Mouse (Mus musculus): Measurements from ENCODE around the gene Magt1. TPM values are rescaled to one million over a fixed set of nuclear protein-coding genes. Genes with fewer than 3 reads are reported as not detected.
"Not testable (repeated sequence)": the region's sequence is repeated elsewhere in the genome, so short reads cannot be mapped to it uniquely, and the experiment has no call there.

The Magt1 gene
- polyA plus RNA-seq (2012; rRNA removed), result 18.6 and 20.4 TPM in 2 replicates

DNA sequence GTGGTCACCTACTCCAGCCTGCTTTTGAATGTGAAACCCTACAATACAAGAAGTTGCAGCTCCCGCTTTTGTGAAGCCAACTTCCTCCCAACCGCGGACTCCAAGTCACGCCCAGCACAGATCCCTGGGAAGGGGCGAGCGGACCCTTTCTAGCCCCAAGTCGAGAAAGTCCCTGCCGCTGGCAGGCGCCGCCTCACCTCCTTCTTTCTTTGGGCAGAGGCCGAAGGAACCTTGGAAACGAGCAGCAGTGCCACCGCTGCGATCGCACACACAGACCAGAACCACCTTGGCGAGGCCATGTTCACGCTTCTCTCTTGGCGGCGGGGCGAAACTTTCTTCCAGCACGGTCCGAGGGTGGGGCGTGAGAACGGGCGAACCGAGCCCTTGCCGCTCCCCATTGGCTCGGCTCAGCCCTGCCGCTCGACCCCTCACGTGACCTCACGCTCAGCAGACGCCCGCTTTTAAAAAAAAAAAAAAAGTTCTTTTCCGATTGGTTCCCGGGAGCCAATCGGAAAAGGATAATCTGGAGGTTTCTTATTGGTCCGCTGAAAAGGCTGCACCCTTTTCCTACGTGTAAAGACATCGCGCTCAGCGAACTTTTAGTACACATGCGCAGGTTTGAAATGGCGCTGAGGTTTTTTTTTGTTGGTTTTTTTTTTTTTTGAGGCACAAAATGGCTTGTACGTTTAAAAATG is at the start of gene Magt1:
Magt1 (minus strand) TSS at position 442 of the 695 bp plus-strand sequence.
- DNase-seq (ENCODE audit: low spot score), result peak; percentile 62

DNA sequence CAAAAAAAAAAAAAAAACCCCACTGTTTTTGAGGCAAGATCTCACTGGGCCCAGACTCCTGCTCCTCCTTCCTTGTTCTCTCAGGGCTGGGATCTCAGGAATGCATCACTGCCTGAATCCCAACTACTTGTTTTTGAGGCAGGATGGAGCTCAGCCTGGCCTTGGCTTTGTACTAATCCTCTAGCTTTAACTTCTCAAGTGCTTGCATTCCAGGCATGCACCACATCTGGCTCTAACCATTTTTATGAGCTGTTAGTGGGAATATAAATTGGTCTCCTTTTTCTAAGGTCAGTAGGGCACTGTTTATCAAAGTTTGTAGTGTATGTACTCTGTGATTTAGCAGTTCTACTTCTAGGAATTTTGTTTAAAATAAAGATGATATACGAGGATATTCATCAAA is 36.5 kb upstream of the Magt1 start:
- DNase-seq (ENCODE audit: low spot score), result no peak

GRCm38 (mm10) chrX:106045928-106046327 is 34.2 kb upstream of the Magt1 start:
- no peak for DNase-seq (ENCODE audit: low spot score)

GRCm38 (mm10) chrX:106045455-106045854 is 33.7 kb upstream of the Magt1 start:
- DNase-seq (ENCODE audit: low spot score), result no peak

DNA sequence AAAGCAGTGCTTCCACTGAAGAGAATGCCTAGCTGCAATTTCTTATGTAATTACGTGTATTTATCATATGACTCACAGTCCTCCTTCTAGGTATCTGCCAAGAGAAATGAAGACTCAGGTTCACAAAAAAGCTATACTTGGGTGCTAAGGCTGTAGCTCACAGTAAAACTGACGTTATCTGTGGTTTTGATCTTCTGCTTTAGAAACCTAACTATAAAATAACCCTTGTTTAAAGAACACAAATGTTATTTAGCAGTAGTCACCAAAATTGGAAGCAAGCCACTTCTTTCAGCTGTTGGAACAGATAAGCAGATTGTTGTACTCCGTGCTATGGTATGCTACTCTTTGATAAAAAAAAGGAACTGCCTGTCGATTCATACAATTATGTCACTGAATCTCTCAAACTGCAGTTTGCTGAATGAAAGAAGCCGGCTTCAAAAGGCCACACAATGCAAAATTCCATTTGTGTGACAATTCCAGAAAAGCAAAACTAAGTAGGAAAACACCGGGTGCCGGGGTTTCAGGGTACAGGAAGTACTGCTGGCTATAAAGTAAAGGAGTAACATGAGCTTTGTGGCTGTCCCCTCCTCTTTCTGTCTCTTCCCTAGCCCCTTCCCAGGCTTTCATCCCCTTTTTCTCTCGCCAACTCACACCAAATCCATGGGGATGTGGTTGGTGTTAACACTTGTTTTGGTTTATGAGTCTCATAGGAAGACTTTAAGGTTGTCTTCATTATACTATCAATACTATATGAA is 32.3 kb upstream of the Magt1 start:
- DNase-seq (ENCODE audit: low spot score), result no peak

GRCm38 (mm10) chrX:106037185-106037752 is 25.6 kb upstream of the Magt1 start:
- no peak for DNase-seq (ENCODE audit: low spot score)

GRCm38 (mm10) chrX:106035727-106036126 is 24.0 kb upstream of the Magt1 start:
- no peak for DNase-seq (ENCODE audit: low spot score)

DNA sequence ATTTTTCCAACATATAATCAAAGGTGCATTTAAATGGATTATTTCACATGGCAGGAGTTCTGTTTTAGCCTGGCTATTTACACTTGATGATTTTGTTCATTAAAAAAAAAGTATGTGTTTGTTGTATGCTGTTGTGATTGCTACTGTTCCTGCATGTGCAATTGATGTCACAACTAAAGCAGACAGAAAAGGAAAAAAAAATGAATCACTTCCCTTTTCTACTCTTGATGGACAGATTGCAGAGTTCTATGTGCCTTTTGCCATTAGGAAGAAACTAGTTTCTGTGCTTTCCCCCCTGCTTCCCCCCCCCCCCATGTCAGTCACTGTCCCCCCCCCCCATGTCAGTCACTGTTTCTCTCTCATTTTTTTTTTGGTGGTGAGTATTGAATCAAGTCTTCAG is 19.4 kb upstream of the Magt1 start:
- DNase-seq (ENCODE audit: low spot score), result no peak

- no peak for DNase-seq (ENCODE audit: low spot score)
Observed at GRCm38 (mm10) chrX:106030176-106030575, 18.5 kb upstream of the Magt1 start.

DNA sequence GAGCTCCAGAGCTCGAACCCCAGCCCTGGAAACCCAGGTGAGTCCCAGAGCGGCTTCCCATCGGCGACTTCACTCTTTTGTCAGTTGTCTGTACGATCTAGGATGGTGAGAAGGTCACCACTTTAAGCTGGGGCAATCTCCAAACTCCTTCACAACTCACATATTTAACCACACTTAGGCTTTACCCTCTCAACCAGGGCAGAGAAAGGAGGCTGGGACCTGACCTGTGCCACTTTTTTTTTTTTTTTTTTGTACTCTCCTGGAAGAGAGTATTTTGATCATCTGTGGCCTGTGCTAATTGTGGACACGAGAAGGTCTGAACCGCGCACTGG is 15.6 kb upstream of the Magt1 start:
- no peak for DNase-seq (ENCODE audit: low spot score)

DNA sequence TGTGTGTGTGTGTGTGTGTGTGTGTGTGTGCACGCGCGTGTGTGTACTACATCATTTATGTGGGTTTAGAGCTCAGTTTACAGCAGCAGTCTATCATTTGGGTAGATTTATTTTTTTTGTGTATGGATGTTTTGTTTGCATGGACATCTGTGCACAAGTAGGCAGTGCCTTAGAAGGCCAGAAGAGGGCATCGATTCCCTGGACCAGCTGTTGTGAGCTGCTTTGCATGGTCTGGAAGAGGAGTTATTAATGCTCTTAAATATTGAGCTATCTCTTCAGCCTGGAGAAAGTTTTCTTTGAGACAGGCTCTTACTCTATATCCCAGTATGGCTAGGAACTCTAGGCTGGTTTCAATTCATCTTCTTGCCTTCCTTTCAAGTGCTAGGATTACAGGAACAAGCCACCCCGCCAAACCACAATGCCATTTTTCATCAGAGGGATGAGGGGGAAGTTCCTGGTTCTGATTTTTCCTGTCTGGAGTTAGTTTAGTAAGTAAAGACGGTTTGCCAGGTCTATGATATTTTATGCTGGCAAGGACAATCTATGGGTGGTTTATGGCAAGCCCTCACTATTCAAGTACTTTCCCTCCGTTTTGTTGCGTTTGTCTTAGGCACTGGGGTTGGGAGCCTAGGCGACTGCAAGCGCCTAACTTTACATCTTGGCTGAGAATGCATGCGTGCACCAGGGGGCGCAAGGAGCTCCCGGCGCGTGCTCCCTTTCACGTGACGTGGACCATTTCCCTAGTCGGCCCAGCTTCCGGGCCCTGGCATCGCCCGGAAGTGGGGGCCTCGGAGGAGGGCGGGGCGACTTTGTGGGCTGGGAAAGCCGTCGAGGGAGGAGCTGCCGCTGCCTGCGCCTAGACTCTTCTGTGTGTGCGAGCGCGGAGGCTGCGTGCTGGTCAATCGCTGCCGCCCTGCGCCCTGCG is 15.0 kb upstream of the Magt1 start, which contains the start of gene Atp7a:
Atp7a (plus strand) TSS at position 859 of the 925 bp plus-strand sequence.
- DNase-seq (ENCODE audit: low spot score), result peak; percentile 65

DNA sequence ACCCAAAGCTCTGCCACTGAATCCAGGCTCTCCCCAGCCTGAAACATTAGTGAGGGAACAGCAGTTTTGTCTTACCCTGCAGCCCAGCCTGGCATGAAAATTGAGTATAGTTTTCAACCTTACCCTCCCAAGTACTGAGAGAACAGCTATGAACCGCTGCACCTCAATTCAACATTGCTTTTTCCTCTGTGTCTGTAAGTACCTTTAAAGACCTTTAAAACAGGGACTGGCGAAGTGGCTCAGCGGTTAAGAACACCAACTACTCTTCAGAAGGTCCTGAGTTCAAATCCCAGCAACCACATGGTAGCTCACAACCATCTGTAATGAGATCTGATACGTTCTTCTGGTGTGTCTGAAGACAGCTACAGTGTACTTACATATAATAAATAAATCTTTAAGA is 5.8 kb upstream of the Magt1 start:
- no peak for DNase-seq (ENCODE audit: low spot score)

DNA sequence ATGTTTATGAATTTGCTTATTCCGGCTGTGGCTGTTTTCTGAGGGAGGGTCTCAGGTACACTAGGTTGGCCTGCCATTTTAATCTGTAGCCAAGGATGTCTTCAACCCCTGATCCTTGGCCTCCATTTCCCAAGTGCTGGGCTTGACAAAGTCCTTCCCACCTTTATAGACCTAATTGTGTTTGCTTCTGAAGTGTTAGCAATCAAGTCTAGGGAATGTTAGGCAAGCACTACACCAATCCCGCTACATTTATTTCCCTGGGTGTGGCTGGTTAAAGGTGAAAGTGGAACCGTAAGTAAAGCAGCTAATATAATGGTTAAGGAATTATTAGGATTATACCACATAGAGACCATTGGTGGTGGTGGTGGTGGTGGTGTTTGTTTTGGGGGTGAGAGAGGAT is 5.4 kb upstream of the Magt1 start:
- DNase-seq (ENCODE audit: low spot score), result no peak

DNA sequence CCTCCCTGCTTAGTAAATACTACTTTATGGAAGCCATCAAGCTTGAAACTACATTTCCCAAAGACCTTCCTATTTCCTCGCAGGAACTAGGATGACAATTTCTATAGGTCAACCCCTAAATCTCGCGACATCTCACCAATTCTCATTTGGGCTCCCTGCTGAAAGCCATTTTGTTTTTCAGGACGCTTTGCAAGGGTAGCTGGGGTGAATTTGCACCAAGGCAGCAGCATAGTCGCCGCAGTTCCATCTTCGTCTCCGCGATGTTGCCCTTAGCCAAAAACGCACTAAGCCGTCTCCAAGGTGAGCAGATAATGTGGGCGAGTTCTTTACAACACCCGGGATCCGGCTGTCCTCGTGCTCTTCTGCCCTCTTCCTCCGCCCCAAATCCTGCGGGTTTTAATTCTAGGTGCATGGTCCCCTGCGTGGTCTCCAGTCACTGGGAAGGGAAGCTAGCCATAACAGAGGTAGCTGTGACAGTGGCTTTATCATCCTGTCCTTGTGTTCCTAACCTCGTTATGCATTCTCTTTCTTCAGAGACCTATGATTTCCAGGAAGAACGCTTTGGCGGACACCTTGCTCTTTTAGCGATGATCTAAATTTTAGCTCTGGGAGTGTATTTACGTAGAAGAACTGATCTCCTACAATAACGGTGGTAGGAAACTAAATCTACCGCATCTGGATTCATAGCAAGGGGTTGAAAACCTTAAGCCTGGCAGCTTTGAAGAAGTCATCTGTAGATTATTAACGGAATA is 4.0 kb upstream of the Magt1 start, which contains the start of gene Cox7b:
Cox7b (plus strand) TSS at position 130 of the 752 bp plus-strand sequence.
- DNase-seq (ENCODE audit: low spot score), result peak; percentile 34

GRCm38 (mm10) chrX:106014741-106015377 is 3.2 kb upstream of the Magt1 start:
- DNase-seq (ENCODE audit: low spot score), result not testable (repeated sequence)

GRCm38 (mm10) chrX:106013217-106013616 is 1.5 kb upstream of the Magt1 start:
- no peak for DNase-seq (ENCODE audit: low spot score)

- DNase-seq (ENCODE audit: low spot score), result no peak
Observed at GRCm38 (mm10) chrX:106012559-106012958, 853 bp upstream of the Magt1 start.

DNA sequence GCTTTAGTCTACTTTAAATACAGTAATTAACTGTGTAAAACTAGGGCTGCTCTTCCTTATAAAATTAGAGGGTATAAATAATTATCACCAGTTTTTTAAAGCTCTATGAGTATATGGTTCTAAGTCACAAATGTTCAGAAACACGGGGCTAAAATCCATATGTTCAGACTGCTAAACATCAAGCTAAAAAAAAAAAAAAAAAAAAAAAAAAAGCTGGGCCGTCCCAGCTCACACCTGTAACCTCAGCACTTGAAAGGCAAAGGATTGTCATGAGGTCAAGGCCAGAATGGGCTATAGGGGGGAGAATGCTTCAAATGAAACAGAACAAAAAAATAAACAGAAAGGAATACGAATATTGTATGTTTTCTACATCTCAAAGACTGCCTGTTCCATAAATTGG is 944 bp downstream of the Magt1 start:
- DNase-seq (ENCODE audit: low spot score), result no peak

- DNase-seq (ENCODE audit: low spot score), result no peak
Observed at GRCm38 (mm10) chrX:106001605-106002004, 10.1 kb downstream of the Magt1 start.

GRCm38 (mm10) chrX:105957091-105957490 is 54.6 kb downstream of the Magt1 start:
- not testable (repeated sequence) for DNase-seq (ENCODE audit: low spot score)

DNA sequence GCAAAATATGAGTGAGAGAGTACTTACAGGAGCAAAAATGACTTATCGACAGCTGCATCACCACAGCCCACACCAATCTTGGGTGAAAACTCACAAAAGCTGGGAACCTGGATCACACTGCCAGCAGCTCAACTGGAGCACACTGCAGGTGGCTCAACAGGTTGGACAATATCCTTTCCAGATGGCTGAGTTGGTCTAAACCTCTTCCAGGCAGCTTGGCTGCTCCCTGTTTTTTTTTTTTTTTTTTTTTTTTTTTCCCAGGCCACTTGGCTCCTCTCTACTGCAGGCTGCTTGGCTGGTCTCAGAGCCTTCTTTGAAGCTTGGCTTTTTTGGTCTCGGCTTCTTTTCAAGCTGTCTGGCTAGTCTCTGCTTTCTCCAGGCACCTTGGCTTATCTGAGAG is 57.7 kb downstream of the Magt1 start:
- DNase-seq (ENCODE audit: low spot score), result no peak
